Mouse (Mus musculus): ENCODE data around the gene Fzd1.

GRCm38 (mm10) chr5:4732241-4733229, 25.3 kb downstream of the Fzd1 start:
- TF ChIP-seq POLR2A (IDR thresholded peaks at IDR 0.05; ENCODE audit: insufficient read length, low read depth) = no peak
- no peak for TF ChIP-seq SRF (IDR thresholded peaks at IDR 0.05; ENCODE audit: control insufficient read depth, insufficient read length, low read depth)
- no peak for TF ChIP-seq TCF3 (IDR thresholded peaks at IDR 0.05; ENCODE audit: insufficient read length, low read depth)
- no peak for TF ChIP-seq MAX (IDR thresholded peaks at IDR 0.05; ENCODE audit: low read depth)
- no peak for TF ChIP-seq USF1 (IDR thresholded peaks at IDR 0.05; ENCODE audit: low read depth)
